Mouse (Mus musculus) CH12.LX (cell line): ENCODE results near the gene Ckap2l. TPM values are rescaled to one million over a fixed set of nuclear protein-coding genes. Genes with fewer than 3 reads are reported as not detected.

Experiments used
- DNase-seq: peaks from one replicate; pipeline ENCODE4 v3.0.0-alpha.2; 2013; ENCODE audit errors: extremely low read depth
- H3K27ac ChIP-seq: 2 replicates; pipeline ENCODE4 v1.5.1; 2012; ENCODE audit warnings: low read depth, mild to moderate bottlenecking, control low read depth, moderate library complexity; ENCODE audit not compliant: insufficient read depth
- H3K27me3 ChIP-seq: replicated peaks from 2 replicates; pipeline ENCODE3; 2012; ENCODE audit warnings: inconsistent platforms
- H3K36me3 ChIP-seq, 2 experiments: replicated peaks in 1 of 2; 2 replicates each; pipeline versions ENCODE3 to v1.6.1; 2012; ENCODE audit warnings: inconsistent platforms in 1 of 2, low read length in 1 of 2, mild to moderate bottlenecking in 1 of 2, mixed read lengths in 1 of 2, moderate library complexity in 1 of 2; ENCODE audit not compliant: control insufficient read depth in 1 of 2, insufficient read depth in 1 of 2
- H3K4me1 ChIP-seq, 2 experiments: 2 replicates each; pipeline ENCODE4 v1.6.1; 2012; ENCODE audit warnings: inconsistent platforms in 1 of 2, moderate library complexity in 1 of 2; ENCODE audit not compliant: insufficient read depth in 2 of 2, control insufficient read depth in 1 of 2
- H3K4me2 ChIP-seq: 2 replicates; pipeline ENCODE4 v1.6.1; 2012; ENCODE audit warnings: low read depth, mild to moderate bottlenecking, control low read depth; ENCODE audit not compliant: poor library complexity, insufficient read depth, severe bottlenecking
- H3K4me3 ChIP-seq, 3 experiments: fragments of 150-350 bp in 1 of 3; sonication (generic) in 1 of 3; replicated peaks in 1 of 3; 2 replicates each; pipeline versions ENCODE3 to v1.5.1; 2011 to 2012; ENCODE audit warnings: low read depth in 2 of 3, low read length in 2 of 3, mild to moderate bottlenecking in 2 of 3, moderate library complexity in 2 of 3, control low read depth in 1 of 3, improper control_type of control experiment in 1 of 3, inconsistent platforms in 1 of 3, mixed read lengths in 1 of 3; ENCODE audit not compliant: poor library complexity in 1 of 3
- H3K79me2 ChIP-seq: replicated peaks from 2 replicates; pipeline ENCODE4 v1.6.1; 2012; ENCODE audit warnings: mild to moderate bottlenecking, moderate library complexity; ENCODE audit not compliant: control insufficient read depth, poor library complexity, insufficient read depth, severe bottlenecking; ENCODE audit errors: extremely low read depth
- H3K9ac ChIP-seq: 2 replicates; pipeline ENCODE4 v1.6.1; 2012; ENCODE audit warnings: low read depth, mild to moderate bottlenecking, control low read depth, moderate library complexity; ENCODE audit not compliant: insufficient read depth
- H3K9me3 ChIP-seq: replicated peaks from 2 replicates; pipeline ENCODE3; 2012; ENCODE audit warnings: low read length, inconsistent platforms, mixed read lengths
- CHD1 ChIP-seq: IDR thresholded peaks from 2 replicates; pipeline ENCODE4 v1.6.1; 2012; ENCODE audit warnings: low read depth, low read length, improper control_type of control experiment, inconsistent platforms
- E2F4 ChIP-seq: IDR thresholded peaks from 2 replicates; pipeline ENCODE4 v1.6.1; 2011; ENCODE audit warnings: low read depth, low read length, improper control_type of control experiment; ENCODE audit not compliant: insufficient replicate concordance
- EP300 ChIP-seq: IDR thresholded peaks from 2 replicates; pipeline ENCODE4 v1.6.1; 2011; ENCODE audit warnings: low read length, improper control_type of control experiment
- IRF4 ChIP-seq: IDR thresholded peaks from 2 replicates; pipeline ENCODE4 v1.6.1; 2014; ENCODE audit warnings: low read depth, mild to moderate bottlenecking, inconsistent platforms, low read length, improper control_type of control experiment
- JUN ChIP-seq: IDR thresholded peaks from 2 replicates; pipeline ENCODE4 v1.6.1; 2011; ENCODE audit warnings: low read depth, mild to moderate bottlenecking, low read length, improper control_type of control experiment, moderate library complexity; ENCODE audit not compliant: insufficient read depth
- JUND ChIP-seq: conservative IDR thresholded peaks from 2 replicates; pipeline ENCODE4 v1.6.1; 2011; ENCODE audit warnings: low read depth, low read length, improper control_type of control experiment
- KAT2A ChIP-seq: IDR thresholded peaks from 2 replicates; pipeline ENCODE4 v1.6.1; 2012; ENCODE audit warnings: low read length, improper control_type of control experiment, inconsistent platforms; ENCODE audit not compliant: insufficient replicate concordance
- MAFK ChIP-seq: IDR thresholded peaks from 2 replicates; pipeline ENCODE4 v1.6.1; 2011; ENCODE audit warnings: low read length, improper control_type of control experiment; ENCODE audit not compliant: insufficient replicate concordance
- MAZ ChIP-seq: IDR thresholded peaks from 2 replicates; pipeline ENCODE4 v1.6.1; 2012; ENCODE audit warnings: low read depth, mild to moderate bottlenecking, inconsistent platforms, low read length, improper control_type of control experiment, moderate library complexity
- MXI1 ChIP-seq: IDR thresholded peaks from 2 replicates; pipeline ENCODE4 v1.6.1; 2011; ENCODE audit warnings: mild to moderate bottlenecking, low read depth, low read length, improper control_type of control experiment
- NELFE ChIP-seq: IDR thresholded peaks from 2 replicates; pipeline ENCODE4 v1.6.1; 2011; ENCODE audit warnings: low read depth, low read length, improper control_type of control experiment
- NRF1 ChIP-seq: IDR thresholded peaks from 2 replicates; pipeline ENCODE4 v1.6.1; 2014; ENCODE audit warnings: low read depth, mild to moderate bottlenecking, inconsistent platforms, low read length, improper control_type of control experiment, moderate library complexity
- POLR2A ChIP-seq: IDR thresholded peaks from 2 replicates; pipeline ENCODE4 v1.6.1; 2011; ENCODE audit warnings: low read depth, mild to moderate bottlenecking, improper control_type of control experiment, low read length
- POLR2AphosphoS2 ChIP-seq: IDR thresholded peaks from 2 replicates; pipeline ENCODE4 v1.6.1; 2011; ENCODE audit warnings: low read depth, low read length, improper control_type of control experiment
- RCOR1 ChIP-seq: conservative IDR thresholded peaks from 2 replicates; pipeline ENCODE4 v1.6.1; 2012; ENCODE audit warnings: low read depth, mild to moderate bottlenecking, inconsistent platforms, low read length, improper control_type of control experiment
- SMC3 ChIP-seq: IDR thresholded peaks from 2 replicates; pipeline ENCODE4 v1.6.1; 2011; ENCODE audit warnings: low read depth, low read length, improper control_type of control experiment
- TBP ChIP-seq: conservative IDR thresholded peaks from 2 replicates; pipeline ENCODE4 v1.6.1; 2011; ENCODE audit warnings: low read depth, low read length, improper control_type of control experiment
- USF1 ChIP-seq: IDR thresholded peaks from 2 replicates; pipeline ENCODE4 v1.6.1; 2014; ENCODE audit warnings: low read depth, mild to moderate bottlenecking, inconsistent platforms, low read length, improper control_type of control experiment
- USF2 ChIP-seq: conservative IDR thresholded peaks from 2 replicates; pipeline ENCODE4 v1.6.1; 2011; ENCODE audit warnings: low read depth, low read length, improper control_type of control experiment
- ZC3H11A ChIP-seq: IDR thresholded peaks from 2 replicates; pipeline ENCODE4 v1.6.1; 2012; ENCODE audit warnings: low read depth, mild to moderate bottlenecking, inconsistent platforms, low read length, improper control_type of control experiment
- ZKSCAN1 ChIP-seq: IDR thresholded peaks from 2 replicates; pipeline ENCODE4 v1.6.1; 2012; ENCODE audit warnings: low read depth, inconsistent platforms, low read length, improper control_type of control experiment, borderline replicate concordance
- ZMIZ1 ChIP-seq: IDR thresholded peaks from 2 replicates; pipeline ENCODE4 v1.6.1; 2012; ENCODE audit warnings: low read depth, mild to moderate bottlenecking, inconsistent platforms, low read length, improper control_type of control experiment
- ZNF384 ChIP-seq: IDR thresholded peaks from 2 replicates; pipeline ENCODE4 v1.6.1; 2012; ENCODE audit warnings: low read depth, low read length, improper control_type of control experiment, inconsistent platforms
- dilution Hi-C: fragments of 300-500 bp; cut with MboI; formaldehyde crosslinking; loops from 2 replicates; pipeline ENCODE4 v1.14.3; 2020; ENCODE audit warnings: low sequenced_read_pairs; ENCODE audit not compliant: extremely low pct_unique_long_range_greater_than_20kb, extremely low pct_ligation_motif_present
- in situ Hi-C: fragments of 300-500 bp; cut with MboI; formaldehyde crosslinking; loops from 3 replicates; pipeline ENCODE4 v1.14.3; 2019; ENCODE audit warnings: low sequenced_read_pairs, low pct_ligation_motif_present, low pct_unique_long_range_greater_than_20kb, mixed read lengths
- polyA plus RNA-seq: library from polyadenylated mRNA; unstranded; fragments of >175 nt; gene quantifications from 2 replicates; pipeline ENCODE4 v1.2.1, GENCODE M21; 2012; ENCODE audit warnings: low read depth; ENCODE audit not compliant: insufficient read length
- total RNA-seq, 2 experiments: library from RNA; depleted of rRNA; stranded (reverse); fragments of 300-350 nt in 1 of 2; fragments of >200 nt in 1 of 2; gene quantifications; 2 replicates each; pipeline ENCODE4 v1.2.3; 2012 to 2014

Ckap2l gene
- total and polyA plus RNA-seq, 3 experiments, result 13.3 to 35.6 (median 23.6) TPM

DNA sequence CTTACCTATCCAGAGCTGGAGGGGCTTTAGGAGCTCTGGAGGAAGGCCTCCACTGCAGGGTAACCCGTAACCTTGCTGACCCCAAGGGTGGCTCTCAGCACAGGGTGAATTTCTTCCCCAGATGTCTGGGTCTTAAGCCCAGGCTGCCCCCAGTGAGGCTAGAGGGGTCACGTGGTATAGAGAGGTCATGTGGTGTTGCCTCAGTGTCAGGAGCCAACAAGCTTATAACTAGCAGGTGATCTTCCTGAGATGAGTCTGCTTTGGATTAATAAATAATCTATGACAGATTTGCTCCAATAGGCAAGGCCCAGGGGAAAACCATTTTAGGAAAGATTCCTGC, 43.4 kb downstream of the Ckap2l start:
- DNase-seq, result no peak
- TF ChIP-seq MAFK, result no peak
- TF ChIP-seq MAZ, result no peak
- TF ChIP-seq USF1, result peak; percentile 19; the same call in 1 of the 2 replicates
- Histone ChIP-seq H3K4me1 (peaks cover 17 to 32% of the 10 kb centered on the region in 2 experiments), H3K9me3 (no peaks in the 10 kb centered on the region), H3K4me2 (no peak overlapping the region), H3K4me3 (no peak overlapping the region), H3K27me3 (no peaks in the 10 kb centered on the region), H3K27ac (no peak overlapping the region), H3K36me3 (no peaks in the 10 kb centered on the region), H3K79me2 (no peaks in the 10 kb centered on the region), H3K9ac (no peak overlapping the region)
- dilution Hi-C loops, result no loop called here
- in situ Hi-C loops, result loop anchor here (25.0 kb wide), 2 partner anchors 316 to 566 kb away; partner anchors contain the start of genes Anapc1, Mertk and Zc3h8

DNA sequence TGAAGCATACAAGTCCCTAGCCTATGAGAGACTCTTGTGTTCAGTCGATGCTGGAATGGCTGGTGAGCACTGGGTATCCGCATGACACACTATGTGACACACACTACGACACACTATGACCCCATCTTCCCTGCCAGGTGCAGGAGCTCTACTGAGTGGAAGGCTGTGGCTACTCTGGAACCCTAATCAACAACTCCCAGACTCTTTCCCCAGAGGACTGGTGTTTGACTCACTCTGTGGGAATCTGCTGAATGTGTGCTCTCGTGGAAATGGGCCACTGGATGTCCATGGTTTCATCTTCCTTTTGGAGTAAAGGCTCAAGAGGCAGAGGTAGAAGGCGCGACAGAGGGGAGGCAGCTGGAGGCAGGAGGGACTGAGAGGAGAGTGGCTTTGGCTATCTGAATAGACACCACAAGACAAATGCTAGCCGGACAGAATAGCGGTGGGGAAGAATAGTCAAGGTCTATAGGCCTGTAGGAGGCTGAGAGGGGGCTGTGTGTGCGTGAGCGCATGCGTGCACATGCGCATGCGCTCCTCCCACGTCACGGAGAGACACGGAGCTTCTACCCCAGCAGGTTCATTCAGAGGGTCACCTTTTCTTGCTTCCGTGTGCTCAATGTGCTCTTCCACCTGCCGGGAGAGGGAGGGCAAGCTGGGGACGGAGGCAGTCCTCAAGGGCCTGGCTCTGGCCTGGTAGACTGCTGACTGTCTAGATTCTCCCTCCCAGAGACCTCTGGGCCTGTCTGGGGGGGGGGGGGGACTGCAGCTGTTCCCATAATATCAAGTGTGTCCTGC, 44.0 kb downstream of the Ckap2l start:
- dilution Hi-C loops (no loop called here), in situ Hi-C loops (loop anchor here (25.0 kb wide), 2 partner anchors 316 to 566 kb away; partner anchors contain the start of genes Anapc1, Mertk and Zc3h8)
- no peaks in the 10 kb centered on the region for H3K36me3 ChIP-seq
- no peaks in the 10 kb centered on the region for H3K79me2 ChIP-seq
- H3K27me3 ChIP-seq, result no peaks in the 10 kb centered on the region
- no peak overlapping the region for H3K4me2 ChIP-seq
- H3K27ac ChIP-seq, result no peak overlapping the region
- H3K4me1 ChIP-seq, result peaks cover 15 to 26% of the 10 kb centered on the region in 2 experiments
- no peak overlapping the region for H3K9ac ChIP-seq
- DNase-seq, result no peak
- no peak overlapping the region for H3K4me3 ChIP-seq
- no peaks in the 10 kb centered on the region for H3K9me3 ChIP-seq
- no peak for TF ChIP-seq USF2
- no peak for TF ChIP-seq ZNF384
- TF ChIP-seq MXI1, result no peak
- TF ChIP-seq IRF4, result no peak
- TF ChIP-seq RCOR1, result no peak
- TF ChIP-seq KAT2A, result no peak
- TF ChIP-seq, all 38 proteins: peak for 0

DNA sequence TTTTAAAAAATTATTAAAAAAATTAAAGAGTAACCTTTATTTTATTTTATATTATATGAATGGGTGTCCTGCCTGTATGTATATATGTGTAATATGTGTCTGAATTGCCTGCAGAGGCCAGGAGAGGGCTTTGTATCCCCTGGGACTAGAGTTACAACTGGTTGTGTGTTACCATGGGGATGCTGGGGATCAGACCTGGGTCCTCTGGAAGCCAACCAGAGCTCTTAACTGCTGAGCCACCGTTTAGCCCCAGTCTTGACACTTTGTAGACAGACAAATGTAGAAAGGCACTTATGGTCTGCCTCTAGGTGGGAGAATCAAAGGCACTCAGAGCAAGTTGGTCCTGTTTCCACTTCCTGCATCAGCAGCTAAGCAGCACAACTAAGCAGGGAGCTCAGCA, 47.7 kb downstream of the Ckap2l start:
- Histone ChIP-seq H3K4me3 (no peak overlapping the region), H3K4me1 (peaks cover 0 to 2% of the 10 kb centered on the region in 2 experiments; a peak in 3 of 4 replicates), H3K27me3 (no peaks in the 10 kb centered on the region), H3K9ac (no peak overlapping the region), H3K4me2 (no peak overlapping the region), H3K9me3 (peaks cover 2% of the 10 kb centered on the region), H3K79me2 (no peaks in the 10 kb centered on the region), H3K36me3 (no peaks in the 10 kb centered on the region), H3K27ac (no peak overlapping the region)
- dilution Hi-C loops, result no loop called here
- no peak for TF ChIP-seq ZKSCAN1
- no peak for TF ChIP-seq SMC3
- no peak for TF ChIP-seq NRF1
- TF ChIP-seq CHD1, result no peak
- no peak for TF ChIP-seq TBP
- TF ChIP-seq E2F4, result no peak
- no peak for TF ChIP-seq JUND
- TF ChIP-seq NELFE, result no peak
- no peak for TF ChIP-seq USF1
- no peak for TF ChIP-seq EP300
- TF ChIP-seq ZNF384, result no peak
- TF ChIP-seq MAZ, result no peak
- TF ChIP-seq JUN, result no peak
- no peak for TF ChIP-seq POLR2A
- TF ChIP-seq USF2, result no peak
- no peak for TF ChIP-seq POLR2AphosphoS2
- TF ChIP-seq RCOR1, result no peak
- no peak for TF ChIP-seq ZC3H11A
- TF ChIP-seq ZMIZ1, result no peak
- in situ Hi-C loops, result no loop called here
- DNase-seq, result no peak
